Mouse (Mus musculus) embryonic facial prominence, embryonic 13.5 days (tissue): Measurements from ENCODE around the gene Tmem217. TPM values are rescaled to one million over a fixed set of nuclear protein-coding genes. Genes with fewer than 3 reads are reported as not detected.

Experiments
- ATAC-seq: fragments of 200-750 bp; cut with Nextera tagmentation; 2 replicates; pipeline ENCODE4 v1.8.0; 2017; ENCODE audit warnings: low read depth; ENCODE audit not compliant: insufficient number of reproducible peaks, insufficient read depth, low FRiP score, low TSS enrichment
- H3K27ac ChIP-seq: fragments of 300-500 bp; sonication (generic); 2 replicates; pipeline ENCODE4 v1.5.1; 2015; ENCODE audit warnings: moderate library complexity, mild to moderate bottlenecking, inconsistent platforms
- H3K27me3 ChIP-seq: fragments of 300-500 bp; sonication (generic); 2 replicates; pipeline ENCODE4 v1.6.1; 2015; ENCODE audit warnings: mild to moderate bottlenecking, inconsistent platforms
- H3K36me3 ChIP-seq: fragments of 300-500 bp; sonication (generic); 2 replicates; pipeline ENCODE4 v1.6.1; 2015; ENCODE audit warnings: mild to moderate bottlenecking, inconsistent platforms
- H3K4me1 ChIP-seq: fragments of 300-500 bp; sonication (generic); 2 replicates; pipeline ENCODE4 v1.6.1; 2015; ENCODE audit warnings: inconsistent platforms
- H3K4me2 ChIP-seq: fragments of 300-500 bp; sonication (generic); 2 replicates; pipeline ENCODE4 v1.6.1; 2015; ENCODE audit warnings: moderate library complexity, mild to moderate bottlenecking, inconsistent platforms
- H3K4me3 ChIP-seq: fragments of 300-500 bp; sonication (generic); 2 replicates; pipeline ENCODE4 v1.5.1; 2015; ENCODE audit warnings: mild to moderate bottlenecking, inconsistent platforms
- H3K9ac ChIP-seq: fragments of 300-500 bp; sonication (generic); 2 replicates; pipeline ENCODE4 v1.6.1; 2015; ENCODE audit warnings: mild to moderate bottlenecking, inconsistent platforms
- H3K9me3 ChIP-seq: fragments of 300-500 bp; sonication (generic); 2 replicates; pipeline ENCODE4 v1.6.1; 2016; ENCODE audit warnings: inconsistent platforms
- WGBS: fragments of 180-500 bp; shearing (Covaris S2); methylation state at CpG from one replicate; pipeline ENCODE4 v1.1.7; 2015; ENCODE audit warnings: mixed read lengths; 5-methylcytosine and 5-hydroxymethylcytosine counted together
- microRNA-seq: library from miRNA; unstranded; fragments of <30 nt; microRNA quantifications from one replicate; pipeline ENCODE4, GENCODE M21; 2016
- polyA plus RNA-seq: library from polyadenylated mRNA; unstranded; fragments of >200 nt; fragmentation: Nextera tagmentation; extraction: Ambion mirVana; gene quantifications from 2 replicates; pipeline ENCODE4 v1.2.1, GENCODE M21; 2015

Tmem217 gene
- polyA plus RNA-seq, 1 experiment from 2014 or later = 2.3 TPM

DNA sequence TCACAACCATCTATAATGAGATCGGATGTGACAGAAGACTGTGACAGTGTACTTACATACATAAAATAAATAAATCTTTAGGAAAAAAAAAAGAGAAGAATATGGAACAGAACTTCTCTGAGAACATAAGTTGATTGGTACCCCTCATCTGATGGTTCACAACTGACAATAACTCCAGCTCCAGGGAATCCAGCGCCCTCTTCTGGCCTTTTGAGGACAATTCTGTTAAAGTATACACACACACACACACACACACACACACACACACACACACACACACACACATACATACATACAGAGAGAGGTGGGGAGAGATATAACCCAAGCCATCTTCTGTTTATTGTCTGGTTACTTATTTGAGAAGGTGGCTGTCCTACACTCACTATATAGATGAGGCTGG is 67.8 kb downstream of the Tmem217 start:
- Histone ChIP-seq H3K36me3 (no peaks in the 10 kb centered on the region), H3K27ac (no peak overlapping the region), H3K9ac (no peak overlapping the region), H3K4me1 (peaks cover 10% of the 10 kb centered on the region), H3K27me3 (no peaks in the 10 kb centered on the region), H3K9me3 (peaks cover 6% of the 10 kb centered on the region; the same call in 1 of the 2 replicates), H3K4me3 (no peak overlapping the region), H3K4me2 (no peak overlapping the region)
- WGBS = 100% methylated on average over 2 of the region's 2 CpGs
- ATAC-seq = no peak

DNA sequence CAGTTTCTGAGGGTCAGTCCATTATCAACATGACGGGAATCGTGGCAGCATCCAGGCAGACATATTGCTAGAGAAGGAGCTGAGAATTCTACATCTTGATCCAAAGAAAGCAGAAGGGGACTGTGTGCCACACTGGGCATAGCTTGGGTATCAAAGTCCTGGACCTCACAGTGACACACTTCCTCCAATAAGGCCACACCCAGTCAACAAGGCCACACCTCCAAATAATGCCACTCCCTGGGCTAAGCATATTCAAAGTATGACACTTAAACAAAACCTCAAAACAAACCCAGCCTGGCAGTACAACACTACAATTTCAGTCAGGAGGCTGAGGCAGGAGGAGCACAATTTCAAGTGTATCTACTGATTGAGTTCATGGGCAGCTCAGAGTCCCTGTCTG is 68.9 kb downstream of the Tmem217 start:
- H3K4me1 ChIP-seq = no peaks in the 10 kb centered on the region
- no peak overlapping the region for H3K4me3 ChIP-seq
- H3K27me3 ChIP-seq = no peaks in the 10 kb centered on the region
- no peak overlapping the region for H3K9ac ChIP-seq
- H3K27ac ChIP-seq = no peak overlapping the region
- no peak for ATAC-seq
- H3K36me3 ChIP-seq = no peaks in the 10 kb centered on the region
- 99% methylated on average over 2 of the region's 2 CpGs for WGBS
- H3K4me2 ChIP-seq = no peak overlapping the region
- peaks cover 6% of the 10 kb centered on the region; the same call in 1 of the 2 replicates for H3K9me3 ChIP-seq

- 93% methylated on average over 7 of the region's 7 CpGs for WGBS
- ATAC-seq = no peak
These were observed 69.6 kb downstream of the Tmem217 start for GRCm38 (mm10) chr17:29482632-29483031.

GRCm38 (mm10) chr17:29480256-29480655 is 71.9 kb downstream of the Tmem217 start:
- Histone ChIP-seq H3K27me3 (no peaks in the 10 kb centered on the region), H3K36me3 (no peaks in the 10 kb centered on the region), H3K4me2 (no peak overlapping the region), H3K9ac (no peak overlapping the region), H3K9me3 (peaks cover 6% of the 10 kb centered on the region; the same call in 1 of the 2 replicates), H3K4me1 (no peaks in the 10 kb centered on the region), H3K4me3 (no peak overlapping the region), H3K27ac (no peak overlapping the region)
- no peak for ATAC-seq
- 84% methylated on average over 2 of the region's 2 CpGs for WGBS

More at GRCm38 (mm10) chr17:29482632-29483031, 69.6 kb downstream of the Tmem217 start:
- H3K27ac ChIP-seq = no peak overlapping the region
- H3K9ac ChIP-seq = no peak overlapping the region
- H3K9me3 ChIP-seq = peaks cover 6% of the 10 kb centered on the region; the same call in 1 of the 2 replicates
- no peak overlapping the region for H3K4me3 ChIP-seq
- no peaks in the 10 kb centered on the region for H3K27me3 ChIP-seq
- no peak overlapping the region for H3K4me2 ChIP-seq
- no peaks in the 10 kb centered on the region for H3K36me3 ChIP-seq
- no peaks in the 10 kb centered on the region for H3K4me1 ChIP-seq

- Histone ChIP-seq H3K9me3 (peaks cover 6% of the 10 kb centered on the region), H3K36me3 (no peaks in the 10 kb centered on the region), H3K9ac (no peak overlapping the region), H3K4me3 (no peak overlapping the region), H3K27ac (no peak overlapping the region), H3K4me1 (no peaks in the 10 kb centered on the region), H3K4me2 (no peak overlapping the region), H3K27me3 (no peaks in the 10 kb centered on the region)
- ATAC-seq = no peak
- 86% methylated on average over 4 of the region's 4 CpGs for WGBS
These were observed 73.9 kb downstream of the Tmem217 start for GRCm38 (mm10) chr17:29478271-29478670.

GRCm38 (mm10) chr17:29477357-29477756 is 74.8 kb downstream of the Tmem217 start:
- no peak overlapping the region for H3K4me2 ChIP-seq
- no peak overlapping the region for H3K9ac ChIP-seq
- no peak overlapping the region for H3K27ac ChIP-seq
- H3K27me3 ChIP-seq = no peaks in the 10 kb centered on the region
- H3K36me3 ChIP-seq = no peaks in the 10 kb centered on the region
- no peaks in the 10 kb centered on the region; the same call in 1 of the 2 replicates for H3K9me3 ChIP-seq
- 88% methylated on average over 10 of the region's 10 CpGs for WGBS
- no peaks in the 10 kb centered on the region for H3K4me1 ChIP-seq
- no peak for ATAC-seq
- H3K4me3 ChIP-seq = no peak overlapping the region

- Histone ChIP-seq H3K4me2 (no peak overlapping the region), H3K9ac (no peak overlapping the region), H3K27me3 (no peaks in the 10 kb centered on the region), H3K4me1 (no peaks in the 10 kb centered on the region), H3K9me3 (no peaks in the 10 kb centered on the region; the same call in 1 of the 2 replicates), H3K36me3 (no peaks in the 10 kb centered on the region), H3K27ac (no peak overlapping the region), H3K4me3 (no peak overlapping the region)
- WGBS = 68% methylated on average over 4 of the region's 4 CpGs
- ATAC-seq = no peak
These were observed 75.7 kb downstream of the Tmem217 start for GRCm38 (mm10) chr17:29476461-29476860.

Small RNA genes within 50 kb of the gene (microRNA-seq; reads per million reads assigned to microRNA genes)
- gene Mir7667 = not detected

Other genes with a start within 250 kb of the Tmem217 start
- gene Pi16, start 234.7 kb downstream of the Tmem217 start, polyA plus RNA-seq = 0.23 and 0.27 TPM in 2 replicates
- gene Mtch1, start 204.5 kb downstream of the Tmem217 start, polyA plus RNA-seq = 284 and 299 TPM in 2 replicates
- gene Fgd2, start 191.5 kb downstream of the Tmem217 start, polyA plus RNA-seq = 11.5 and 12.9 TPM in 2 replicates
- gene Pim1, start 61.6 kb downstream of the Tmem217 start, polyA plus RNA-seq = 16.1 and 17.4 TPM in 2 replicates
- gene Gm17657, start 2.7 kb downstream of the Tmem217 start, polyA plus RNA-seq = not detected in 2 replicates
- 14.8 and 16.4 TPM in 2 replicates for gene Tbc1d22b, start 2.6 kb downstream of the Tmem217 start, polyA plus RNA-seq
- 94.6 and 107 TPM in 2 replicates for gene Rnf8, start 62.4 kb upstream of the Tmem217 start, polyA plus RNA-seq
- 3.0 and 3.6 TPM in 2 replicates for gene Gm28043, start 62.5 kb upstream of the Tmem217 start, polyA plus RNA-seq
- 126 and 133 TPM in 2 replicates for gene Cmtr1, start 108.2 kb upstream of the Tmem217 start, polyA plus RNA-seq
- gene Ccdc167, start 164.7 kb upstream of the Tmem217 start, polyA plus RNA-seq = 14.5 and 15.8 TPM in 2 replicates